Mouse (Mus musculus) ovary, postnatal 36 days (tissue): ENCODE results near the gene Tuba3b.
A peak's percentile ranks its signal among the peaks of the same experiment; 100 is the strongest.

Experiments used
- DNase-seq: peaks from one replicate; pipeline ENCODE4 v3.0.0; 2022; ENCODE audit warnings: low spot score, mixed read lengths

Gene Tuba3b

GRCm38 (mm10) chr6:145607746-145608145 is 7.8 kb upstream of the Tuba3b start:
- no peak for DNase-seq

GRCm38 (mm10) chr6:145608693-145609092 is 6.9 kb upstream of the Tuba3b start:
- no peak for DNase-seq

GRCm38 (mm10) chr6:145610901-145611300 is 4.7 kb upstream of the Tuba3b start:
- DNase-seq: no peak

- no peak for DNase-seq
These were observed 2.9 kb upstream of the Tuba3b start for GRCm38 (mm10) chr6:145612611-145613010.

GRCm38 (mm10) chr6:145614219-145614618 is 1.3 kb upstream of the Tuba3b start, which contains the start of gene Lmntd1:
TSS of gene Lmntd1 (minus strand) at chr6:145614319.
- DNase-seq: no peak

- no peak for DNase-seq
These were observed 1.1 kb downstream of the Tuba3b start for GRCm38 (mm10) chr6:145616402-145617229.

- no peak for DNase-seq
These were observed 7.6 kb downstream of the Tuba3b start for GRCm38 (mm10) chr6:145623141-145623540.

- DNase-seq: no peak
These were observed 14.7 kb downstream of the Tuba3b start for GRCm38 (mm10) chr6:145630269-145630668.

- DNase-seq: no peak
These were observed 18.9 kb downstream of the Tuba3b start for GRCm38 (mm10) chr6:145634454-145634853.

- no peak for DNase-seq
These were observed 21.1 kb downstream of the Tuba3b start for GRCm38 (mm10) chr6:145636682-145637081.

- DNase-seq: peak; percentile 19
These were observed 22.7 kb downstream of the Tuba3b start for GRCm38 (mm10) chr6:145638248-145638647.

- DNase-seq: no peak
These were observed 25.5 kb downstream of the Tuba3b start for GRCm38 (mm10) chr6:145640971-145641506.

GRCm38 (mm10) chr6:145651976-145652375 is 36.4 kb downstream of the Tuba3b start:
- no peak for DNase-seq

- DNase-seq: no peak
These were observed 37.4 kb downstream of the Tuba3b start for GRCm38 (mm10) chr6:145652986-145653385.

GRCm38 (mm10) chr6:145653626-145654025 is 38.1 kb downstream of the Tuba3b start:
- no peak for DNase-seq

GRCm38 (mm10) chr6:145654062-145654836 is 38.7 kb downstream of the Tuba3b start:
- no peak for DNase-seq

GRCm38 (mm10) chr6:145655678-145656077 is 40.1 kb downstream of the Tuba3b start:
- DNase-seq: no peak

GRCm38 (mm10) chr6:145656740-145657591 is 41.4 kb downstream of the Tuba3b start:
- DNase-seq: no peak

- DNase-seq: no peak
These were observed 43.6 kb downstream of the Tuba3b start for GRCm38 (mm10) chr6:145659116-145659515.

GRCm38 (mm10) chr6:145660943-145661342 is 45.4 kb downstream of the Tuba3b start:
- DNase-seq: no peak

- DNase-seq: no peak
These were observed 48.7 kb downstream of the Tuba3b start for GRCm38 (mm10) chr6:145664208-145664607.

GRCm38 (mm10) chr6:145665751-145666150 is 50.2 kb downstream of the Tuba3b start:
- DNase-seq: no peak
